Mouse (Mus musculus) adrenal gland, postnatal 0 days (tissue): ENCODE results near the gene Dclre1c. TPM values are rescaled to one million over a fixed set of nuclear protein-coding genes. Genes with fewer than 3 reads are reported as not detected.

Experiments used
- polyA plus RNA-seq: library from polyadenylated mRNA; unstranded; fragments of >200 nt; fragmentation: Nextera tagmentation; extraction: Ambion mirVana; gene quantifications from 2 replicates; pipeline ENCODE4 v1.2.1, GENCODE M21; 2015

Gene Dclre1c
- polyA plus RNA-seq, result 4.6 and 6.5 TPM in 2 replicates

GRCm38 (mm10) chr2:3423841-3424578, at the start of gene Dclre1c:
Gene Dclre1c, plus strand, starts transcription at chr2:3424131.

GRCm38 (mm10) chr2:3397110-3397509, 26.8 kb upstream of the Dclre1c start, which contains the start of gene Olah:
Gene Olah, minus strand, starts transcription at chr2:3397210.

DNA sequence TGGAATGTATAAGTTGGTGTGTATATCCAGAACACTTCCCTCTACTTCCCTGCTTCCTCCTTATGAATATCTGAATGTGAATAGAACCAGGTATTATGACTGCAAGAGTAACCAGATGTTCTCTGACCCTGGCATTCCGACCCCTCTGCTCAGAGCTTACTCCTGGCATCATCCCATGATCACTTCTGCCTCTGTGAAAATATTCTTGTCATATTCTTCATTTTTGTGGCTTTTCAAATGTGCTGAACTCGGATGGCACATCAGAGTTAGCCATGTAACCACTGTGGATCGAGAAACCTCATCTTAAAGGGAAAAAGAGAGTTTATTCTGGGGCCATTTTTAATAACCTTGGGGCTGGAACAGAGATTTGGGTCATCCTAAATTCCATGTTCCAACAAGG, 1.4 kb upstream of the Dclre1c start, which contains the start of gene Meig1:
Meig1 (minus strand) TSS at position 101 of the 400 bp plus-strand sequence.

DNA sequence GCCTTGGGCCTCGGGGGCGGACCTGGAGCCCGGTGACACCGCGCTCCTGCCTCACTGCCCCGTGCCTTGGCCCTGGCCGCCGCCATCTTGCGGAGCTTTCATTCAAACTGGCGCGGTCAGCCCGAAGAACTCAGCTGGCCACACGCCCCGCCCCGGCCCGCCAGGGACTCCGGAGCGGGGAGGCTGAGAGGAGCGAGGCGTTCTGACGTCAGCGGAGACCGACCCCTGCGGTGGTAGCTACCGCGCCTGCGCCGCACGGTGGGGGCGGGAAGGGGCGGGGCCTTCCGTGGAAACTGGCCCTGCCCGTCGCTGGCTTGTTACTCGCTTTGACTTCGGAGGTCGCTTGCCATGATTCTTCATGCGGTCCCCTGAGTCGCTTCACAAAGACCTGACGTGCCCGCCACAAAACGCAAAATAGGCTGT, 50.9 kb downstream of the Dclre1c start, which contains the start of gene Suv39h2:
Suv39h2 (minus strand) TSS at position 171 of the 423 bp plus-strand sequence.

DNA sequence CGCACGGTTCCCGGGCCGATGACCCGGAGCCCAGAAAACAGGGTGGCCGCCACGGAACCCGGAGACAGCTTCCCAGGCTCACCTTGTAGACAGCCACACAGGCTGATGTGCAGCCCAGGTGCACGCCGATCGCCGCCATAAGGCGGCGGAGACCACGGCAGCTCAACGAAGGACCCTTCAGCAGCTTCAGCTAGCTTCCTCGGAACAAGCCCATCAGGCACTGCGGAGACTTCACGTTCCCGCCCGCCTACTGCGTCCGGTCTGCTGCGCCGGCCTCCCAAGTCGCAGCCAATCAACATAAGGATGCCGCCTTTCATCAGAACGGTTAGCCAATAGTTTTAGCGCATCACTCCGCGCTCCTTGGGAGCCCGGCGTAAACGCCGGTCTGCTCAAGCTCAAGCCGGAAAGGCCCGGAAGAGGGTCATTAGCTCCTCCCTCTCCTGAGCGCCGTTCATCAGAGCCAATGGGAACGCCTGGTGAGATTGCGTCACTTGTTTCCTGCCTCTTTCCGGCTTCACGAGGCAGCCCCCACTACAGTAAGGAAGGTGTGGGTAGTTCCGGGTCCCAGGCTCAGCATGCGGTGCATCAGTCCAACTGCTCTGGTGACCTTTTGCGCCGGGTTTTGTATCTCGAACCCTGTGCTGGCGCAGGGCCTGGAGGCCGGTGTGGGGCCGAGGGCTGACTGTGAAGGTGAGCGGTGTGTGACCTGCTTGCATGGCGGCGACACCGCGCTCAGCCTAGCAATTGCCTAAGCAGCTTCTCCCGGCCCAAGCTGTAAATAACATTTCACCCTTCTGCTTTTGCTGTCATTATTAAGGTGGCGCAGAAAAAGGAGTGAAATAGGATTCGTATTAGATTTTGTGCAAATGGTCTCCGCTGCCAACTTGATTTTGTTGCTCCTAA, 88.9 kb downstream of the Dclre1c start, which contains the start of the genes Gm45902, Hspa14 and Cdnf:
Gm45902 (minus strand) TSS at position 239 of the 903 bp plus-strand sequence.
Hspa14 (minus strand) TSS at position 263 of the 903 bp plus-strand sequence.
Cdnf (plus strand) TSS at position 479 of the 903 bp plus-strand sequence.

Other genes with a start within 250 kb of the Dclre1c start
- gene Nmt2, start 139.9 kb upstream of the Dclre1c start, polyA plus RNA-seq, result 26.2 and 48.8 TPM in 2 replicates
- 18.4 and 20.8 TPM in 2 replicates for gene Rpp38, start 91.5 kb upstream of the Dclre1c start, polyA plus RNA-seq
- 3.2 and 5.5 TPM in 2 replicates for gene Acbd7, start 88.0 kb upstream of the Dclre1c start, polyA plus RNA-seq
- 0.30 and 0.72 TPM in 2 replicates for gene Olah, start 26.9 kb upstream of the Dclre1c start, polyA plus RNA-seq
- gene Meig1, start 1.5 kb upstream of the Dclre1c start, polyA plus RNA-seq, result 3.0 and 3.9 TPM in 2 replicates
- gene Suv39h2, start 50.9 kb downstream of the Dclre1c start, polyA plus RNA-seq, result 2.9 and 4.1 TPM in 2 replicates
- gene Gm45902, start 88.7 kb downstream of the Dclre1c start, polyA plus RNA-seq, result 0.90 and 1.4 TPM in 2 replicates
- gene Hspa14, start 88.7 kb downstream of the Dclre1c start, polyA plus RNA-seq, result 38.8 and 54.7 TPM in 2 replicates
- gene Cdnf, start 88.9 kb downstream of the Dclre1c start, polyA plus RNA-seq, result 0.47 and 1.1 TPM in 2 replicates
- 17.3 and 18.6 TPM in 2 replicates for gene Fam107b, start 146.4 kb downstream of the Dclre1c start, polyA plus RNA-seq